Mouse (Mus musculus): ENCODE results near the gene Vars2. TPM values are rescaled to one million over a fixed set of nuclear protein-coding genes. Genes with fewer than 3 reads are reported as not detected.

Gene Vars2
- total RNA-seq, 4 experiments from 2014 or later, result 9.0 to 15.4 (median 10.3) TPM

GRCm38 (mm10) chr17:35693906-35694305 lies 26.5 kb upstream of the Vars2 start:
- DNase-seq (ENCODE audit: low spot score in 2 of 2), result no peak

- no peak for DNase-seq (ENCODE audit: low spot score in 2 of 2)
Observed at GRCm38 (mm10) chr17:35692368-35692767, 25.0 kb upstream of the Vars2 start.

- DNase-seq (ENCODE audit: low spot score in 2 of 2), result no peak
Observed at GRCm38 (mm10) chr17:35691811-35692210, 24.4 kb upstream of the Vars2 start.

GRCm38 (mm10) chr17:35689936-35690645 lies 22.7 kb upstream of the Vars2 start:
- no peak for DNase-seq (ENCODE audit: low spot score in 2 of 2)

GRCm38 (mm10) chr17:35688347-35689175 lies 21.2 kb upstream of the Vars2 start:
- no peak for DNase-seq (ENCODE audit: low spot score in 2 of 2)

- no peak for DNase-seq (ENCODE audit: low spot score in 2 of 2)
Observed at GRCm38 (mm10) chr17:35685061-35685460, 17.7 kb upstream of the Vars2 start.

- DNase-seq (ENCODE audit: low spot score in 2 of 2), result no peak
Observed at GRCm38 (mm10) chr17:35681986-35682385, 14.6 kb upstream of the Vars2 start.

GRCm38 (mm10) chr17:35680591-35680990 lies 13.2 kb upstream of the Vars2 start:
- no peak for DNase-seq (ENCODE audit: low spot score in 2 of 2)

- peak; percentile 81 to 86 for DNase-seq (ENCODE audit: low spot score in 2 of 2)
Observed at GRCm38 (mm10) chr17:35673416-35674035, 6.1 kb upstream of the Vars2 start, which contains the start of gene Gtf2h4. TSS of gene Gtf2h4 (minus strand) at chr17:35673739.

GRCm38 (mm10) chr17:35672527-35672926 lies 5.1 kb upstream of the Vars2 start:
- no peak for DNase-seq (ENCODE audit: low spot score in 2 of 2)

GRCm38 (mm10) chr17:35671846-35672245 lies 4.5 kb upstream of the Vars2 start:
- no peak for DNase-seq (ENCODE audit: low spot score in 2 of 2)

- DNase-seq (ENCODE audit: low spot score in 2 of 2), result no peak
Observed at GRCm38 (mm10) chr17:35669731-35670130, 2.3 kb upstream of the Vars2 start.

- DNase-seq (ENCODE audit: low spot score in 2 of 2), result no peak
Observed at GRCm38 (mm10) chr17:35666851-35667256, 538 bp downstream of the Vars2 start.

- DNase-seq (ENCODE audit: low spot score in 2 of 2), result no peak
Observed at GRCm38 (mm10) chr17:35665957-35666515, 1.4 kb downstream of the Vars2 start.

GRCm38 (mm10) chr17:35653086-35653485 lies 14.3 kb downstream of the Vars2 start:
- no peak for DNase-seq (ENCODE audit: low spot score in 2 of 2)

- DNase-seq (ENCODE audit: low spot score in 2 of 2), result no peak
Observed at GRCm38 (mm10) chr17:35649429-35649828, 18.0 kb downstream of the Vars2 start.

GRCm38 (mm10) chr17:35643609-35644236 lies 23.7 kb downstream of the Vars2 start, which contains the start of gene Mucl3:
TSS of gene Mucl3 (minus strand) at chr17:35643695.
- no peak for DNase-seq (ENCODE audit: low spot score in 2 of 2)

- DNase-seq (ENCODE audit: low spot score in 2 of 2), result no peak
Observed at GRCm38 (mm10) chr17:35639352-35639751, 28.0 kb downstream of the Vars2 start.

- peak in 1 of 2 experiments; percentile 45 for DNase-seq (ENCODE audit: low spot score in 2 of 2)
Observed at GRCm38 (mm10) chr17:35638475-35639190, 28.8 kb downstream of the Vars2 start.

- DNase-seq (ENCODE audit: low spot score in 2 of 2), result no peak
Observed at GRCm38 (mm10) chr17:35636363-35636762, 31.0 kb downstream of the Vars2 start.
